Mouse (Mus musculus) heart, adult 9 months (tissue): ENCODE results near the gene Cdk19.

Experiments used
- DNase-seq, 2 experiments: peaks; one replicate each; pipeline ENCODE4 v3.0.0; 2022; ENCODE audit warnings: low spot score in 2 of 2

Gene Cdk19

GRCm38 (mm10) chr10:40437117-40437516 lies 97.8 kb downstream of the Cdk19 start:
- DNase-seq, result peak in 1 of 2 experiments; percentile 20

GRCm38 (mm10) chr10:40440740-40441139 lies 101.4 kb downstream of the Cdk19 start:
- no peak for DNase-seq

- DNase-seq, result no peak
Observed at GRCm38 (mm10) chr10:40442076-40442475, 102.7 kb downstream of the Cdk19 start.

- DNase-seq, result no peak
Observed at GRCm38 (mm10) chr10:40443371-40443770, 104.0 kb downstream of the Cdk19 start.

GRCm38 (mm10) chr10:40443806-40444357 lies 104.5 kb downstream of the Cdk19 start:
- DNase-seq, result no peak

GRCm38 (mm10) chr10:40444586-40444985 lies 105.2 kb downstream of the Cdk19 start:
- no peak for DNase-seq

GRCm38 (mm10) chr10:40446088-40446604 lies 106.8 kb downstream of the Cdk19 start:
- DNase-seq, result no peak

GRCm38 (mm10) chr10:40446630-40447029 lies 107.3 kb downstream of the Cdk19 start:
- DNase-seq, result no peak

GRCm38 (mm10) chr10:40447295-40447694 lies 107.9 kb downstream of the Cdk19 start:
- DNase-seq, result no peak

GRCm38 (mm10) chr10:40447921-40448320 lies 108.6 kb downstream of the Cdk19 start:
- DNase-seq, result no peak

GRCm38 (mm10) chr10:40448444-40448843 lies 109.1 kb downstream of the Cdk19 start:
- DNase-seq, result no peak

- no peak for DNase-seq
Observed at GRCm38 (mm10) chr10:40449571-40449970, 110.2 kb downstream of the Cdk19 start.

GRCm38 (mm10) chr10:40450171-40450570 lies 110.8 kb downstream of the Cdk19 start:
- DNase-seq, result no peak

GRCm38 (mm10) chr10:40457116-40457515 lies 117.8 kb downstream of the Cdk19 start:
- no peak for DNase-seq

- no peak for DNase-seq
Observed at GRCm38 (mm10) chr10:40459141-40459540, 119.8 kb downstream of the Cdk19 start.

- DNase-seq, result no peak
Observed at GRCm38 (mm10) chr10:40461362-40461761, 122.0 kb downstream of the Cdk19 start.

GRCm38 (mm10) chr10:40462257-40462656 lies 122.9 kb downstream of the Cdk19 start:
- DNase-seq, result no peak

GRCm38 (mm10) chr10:40467174-40467911 lies 128.0 kb downstream of the Cdk19 start:
- DNase-seq, result no peak

- DNase-seq, result no peak
Observed at GRCm38 (mm10) chr10:40467912-40468254, 128.5 kb downstream of the Cdk19 start.

- no peak for DNase-seq
Observed at GRCm38 (mm10) chr10:40469145-40469544, 129.8 kb downstream of the Cdk19 start.

- peak; percentile 14 to 56 for DNase-seq
Observed at GRCm38 (mm10) chr10:40476535-40477285, 137.3 kb downstream of the Cdk19 start.

- no peak for DNase-seq
Observed at GRCm38 (mm10) chr10:40477426-40478075, 138.2 kb downstream of the Cdk19 start.
